Mouse (Mus musculus): ENCODE measurements around the gene Wee1. TPM values are rescaled to one million over a fixed set of nuclear protein-coding genes. Genes with fewer than 3 reads are reported as not detected.
"Not testable (repeated sequence)": the region's sequence is repeated elsewhere in the genome, so short reads cannot be mapped to it uniquely, and the experiment has no call there.

Gene Wee1
- polyA plus RNA-seq, 2 experiments = 28.1 to 29.1 TPM

- Histone ChIP-seq H3K4me1 (ENCODE audit: control insufficient read depth, insufficient read depth, low read length) (peaks cover 7% of the 10 kb centered on the region), H3K36me3 (ENCODE audit: control insufficient read depth, insufficient read depth, low read length) (peaks cover 6% of the 10 kb centered on the region), H3K9ac (ENCODE audit: low read depth, low read length, severe bottlenecking) (peak overlapping the region; percentile 83), H3K27me3 (ENCODE audit: control insufficient read depth, insufficient read depth, low read length) (no peaks in the 10 kb centered on the region), H3K4me2 (replicated peaks; ENCODE audit: low read depth, low read length, severe bottlenecking) (peak overlapping the region; percentile 61), H3K4me3 (replicated peaks; ENCODE audit: low read length) (peak overlapping the region; percentile 94), H3K27ac (replicated peaks; ENCODE audit: low read depth, low read length) (peak overlapping the region; percentile 89), H3K9me3 (ENCODE audit: control insufficient read depth, low read length) (no peaks in the 10 kb centered on the region)
- TF ChIP-seq POLR2A (IDR thresholded peaks at IDR 0.05; ENCODE audit: borderline replicate concordance, extremely low read depth, insufficient read depth, insufficient read length) = no peak
- WGBS = 0% methylated on average over 8 of the region's 27 CpGs
- DNase-seq (ENCODE audit: low spot score) (no peak), ATAC-seq (ENCODE audit: low FRiP score, low read depth) (0 out of 2 replicates have a peak, but pooled peaks have one; percentile 0)
These were observed 381 bp downstream of the Wee1 start for GRCm38 (mm10) chr7:110122289-110122564.

- peak; percentile 69 for DNase-seq (ENCODE audit: low spot score)
- Histone ChIP-seq H3K36me3 (ENCODE audit: control insufficient read depth, insufficient read depth, low read length) (peaks cover 12% of the 10 kb centered on the region), H3K9me3 (ENCODE audit: control insufficient read depth, low read length) (no peaks in the 10 kb centered on the region), H3K4me2 (replicated peaks; ENCODE audit: low read depth, low read length, severe bottlenecking) (peak overlapping the region; percentile 61), H3K27me3 (ENCODE audit: control insufficient read depth, insufficient read depth, low read length) (no peaks in the 10 kb centered on the region), H3K4me1 (ENCODE audit: control insufficient read depth, insufficient read depth, low read length) (peaks cover 7% of the 10 kb centered on the region), H3K27ac (replicated peaks; ENCODE audit: low read depth, low read length) (peak overlapping the region; percentile 89), H3K4me3 (replicated peaks; ENCODE audit: low read length) (peak overlapping the region; percentile 94), H3K9ac (ENCODE audit: low read depth, low read length, severe bottlenecking) (peak overlapping the region; percentile 83)
- peak; percentile 17; the same call in 1 of the 2 replicates for ATAC-seq (ENCODE audit: low FRiP score, low read depth)
- TF ChIP-seq POLR2A (IDR thresholded peaks at IDR 0.05; ENCODE audit: borderline replicate concordance, extremely low read depth, insufficient read depth, insufficient read length) = no peak
- under 1% methylated on average over 47 of the region's 74 CpGs for WGBS
These were observed 948 bp downstream of the Wee1 start for GRCm38 (mm10) chr7:110122565-110123422.

GRCm38 (mm10) chr7:110123844-110124555, 2.2 kb downstream of the Wee1 start:
- Histone ChIP-seq H3K4me1 (ENCODE audit: control insufficient read depth, insufficient read depth, low read length) (peaks cover 7% of the 10 kb centered on the region), H3K4me2 (replicated peaks; ENCODE audit: low read depth, low read length, severe bottlenecking) (peak overlapping the region; percentile 61), H3K27ac (replicated peaks; ENCODE audit: low read depth, low read length) (no peak overlapping the region), H3K27me3 (ENCODE audit: control insufficient read depth, insufficient read depth, low read length) (no peaks in the 10 kb centered on the region), H3K9ac (ENCODE audit: low read depth, low read length, severe bottlenecking) (0 out of 2 replicates have a peak overlapping the region, but pooled peaks have one; percentile 83), H3K4me3 (replicated peaks; ENCODE audit: low read length) (peak overlapping the region; percentile 94), H3K36me3 (ENCODE audit: control insufficient read depth, insufficient read depth, low read length) (peaks cover 21% of the 10 kb centered on the region), H3K9me3 (ENCODE audit: control insufficient read depth, low read length) (no peaks in the 10 kb centered on the region)
- ATAC-seq (ENCODE audit: low FRiP score, low read depth) (no peak), DNase-seq (ENCODE audit: low spot score) (no peak)
- WGBS = 48% methylated on average over 12 of the region's 12 CpGs
- TF ChIP-seq POLR2A (IDR thresholded peaks at IDR 0.05; ENCODE audit: borderline replicate concordance, extremely low read depth, insufficient read depth, insufficient read length) = no peak

- no peak for ATAC-seq (ENCODE audit: low FRiP score, low read depth)
- peaks cover 58% of the 10 kb centered on the region for H3K36me3 ChIP-seq (ENCODE audit: control insufficient read depth, insufficient read depth, low read length)
- WGBS = 84% methylated on average over 2 of the region's 2 CpGs
- no peak overlapping the region for H3K4me3 ChIP-seq (replicated peaks; ENCODE audit: low read length)
- H3K27me3 ChIP-seq (ENCODE audit: control insufficient read depth, insufficient read depth, low read length) = no peaks in the 10 kb centered on the region
- H3K27ac ChIP-seq (replicated peaks; ENCODE audit: low read depth, low read length) = no peak overlapping the region
- peaks cover 7% of the 10 kb centered on the region for H3K4me1 ChIP-seq (ENCODE audit: control insufficient read depth, insufficient read depth, low read length)
- no peak for TF ChIP-seq POLR2A (IDR thresholded peaks at IDR 0.05; ENCODE audit: borderline replicate concordance, extremely low read depth, insufficient read depth, insufficient read length)
- H3K4me2 ChIP-seq (replicated peaks; ENCODE audit: low read depth, low read length, severe bottlenecking) = no peak overlapping the region
- DNase-seq (ENCODE audit: low spot score) = no peak
- no peaks in the 10 kb centered on the region for H3K9me3 ChIP-seq (ENCODE audit: control insufficient read depth, low read length)
- H3K9ac ChIP-seq (ENCODE audit: low read depth, low read length, severe bottlenecking) = no peak overlapping the region
These were observed 6.7 kb downstream of the Wee1 start for GRCm38 (mm10) chr7:110128566-110128965.

GRCm38 (mm10) chr7:110132272-110132671, 10.4 kb downstream of the Wee1 start:
- not testable (repeated sequence) for H3K27me3 ChIP-seq (ENCODE audit: control insufficient read depth, insufficient read depth, low read length); H3K9ac ChIP-seq (ENCODE audit: low read depth, low read length, severe bottlenecking); ATAC-seq (ENCODE audit: low FRiP score, low read depth); H3K4me2 ChIP-seq (replicated peaks; ENCODE audit: low read depth, low read length, severe bottlenecking); H3K4me1 ChIP-seq (ENCODE audit: control insufficient read depth, insufficient read depth, low read length); H3K27ac ChIP-seq (replicated peaks; ENCODE audit: low read depth, low read length); H3K9me3 ChIP-seq (ENCODE audit: control insufficient read depth, low read length); H3K4me3 ChIP-seq (replicated peaks; ENCODE audit: low read length); DNase-seq (ENCODE audit: low spot score)
- WGBS = 82% methylated on average over 2 of the region's 2 CpGs
- peaks cover 82% of the 10 kb centered on the region for H3K36me3 ChIP-seq (ENCODE audit: control insufficient read depth, insufficient read depth, low read length)

Data from limb, embryonic 14.5 days (tissue).